Mouse (Mus musculus): ENCODE data around the gene Frmd4a. TPM values are rescaled to one million over a fixed set of nuclear protein-coding genes. Genes with fewer than 3 reads are reported as not detected.

Gene Frmd4a
- total and polyA plus RNA-seq, 2 experiments from 2014 or later, result 11.9 to 44.1 TPM

- ATAC-seq (ENCODE audit: insufficient read depth, low read depth), result no peak
- WGBS, result 58% methylated on average over 3 of the region's 3 CpGs
These were observed 574.1 kb downstream of the Frmd4a start for GRCm38 (mm10) chr2:4591647-4592046.

GRCm38 (mm10) chr2:4592666-4593065 is 575.1 kb downstream of the Frmd4a start:
- Histone ChIP-seq H3K4me3 (ENCODE audit: low read depth, low read length) (no peak overlapping the region), H3K9ac (replicated peaks; ENCODE audit: low read depth, low read length) (no peak overlapping the region), H3K4me2 (ENCODE audit: low read depth, low read length) (no peak overlapping the region), H3K4me1 (ENCODE audit: control insufficient read depth, insufficient read depth) (peaks cover 23% of the 10 kb centered on the region), H3K27ac (ENCODE audit: low read depth) (peak overlapping the region; percentile 46), H3K9me3 (replicated peaks; ENCODE audit: control insufficient read depth, low read length) (no peaks in the 10 kb centered on the region), H3K27me3 (ENCODE audit: control insufficient read depth, insufficient read depth, low read length) (no peaks in the 10 kb centered on the region), H3K36me3 (replicated peaks; ENCODE audit: control insufficient read depth, insufficient read depth, low read length) (peaks cover 86% of the 10 kb centered on the region)
- no peak for TF ChIP-seq EP300 (IDR thresholded peaks at IDR 0.05; ENCODE audit: low read depth)
- no peak for TF ChIP-seq CTCF (IDR thresholded peaks at IDR 0.05; ENCODE audit: low read depth)
- 0 out of 2 replicates have a peak, but pooled peaks have one; percentile 24 for ATAC-seq (ENCODE audit: insufficient read depth, low read depth)
- 64% methylated on average over 7 of the region's 7 CpGs for WGBS
- peak; percentile 48 for DNase-seq (ENCODE audit: low spot score)

More at GRCm38 (mm10) chr2:4591647-4592046, 574.1 kb downstream of the Frmd4a start:
- H3K4me1 ChIP-seq (ENCODE audit: control insufficient read depth, insufficient read depth), result peaks cover 25% of the 10 kb centered on the region
- DNase-seq (ENCODE audit: low spot score), result no peak
- peak overlapping the region; percentile 46 for H3K27ac ChIP-seq (ENCODE audit: low read depth)
- peaks cover 86% of the 10 kb centered on the region for H3K36me3 ChIP-seq (replicated peaks; ENCODE audit: control insufficient read depth, insufficient read depth, low read length)
- TF ChIP-seq CTCF (IDR thresholded peaks at IDR 0.05; ENCODE audit: low read depth) (no peak), EP300 (IDR thresholded peaks at IDR 0.05; ENCODE audit: low read depth) (no peak)
- no peaks in the 10 kb centered on the region for H3K27me3 ChIP-seq (ENCODE audit: control insufficient read depth, insufficient read depth, low read length)
- no peak overlapping the region for H3K4me3 ChIP-seq (ENCODE audit: low read depth, low read length)
- H3K9ac ChIP-seq (replicated peaks; ENCODE audit: low read depth, low read length), result no peak overlapping the region
- no peaks in the 10 kb centered on the region for H3K9me3 ChIP-seq (replicated peaks; ENCODE audit: control insufficient read depth, low read length)
- no peak overlapping the region for H3K4me2 ChIP-seq (ENCODE audit: low read depth, low read length)

GRCm38 (mm10) chr2:4593433-4593832 is 575.9 kb downstream of the Frmd4a start:
- Histone ChIP-seq H3K4me3 (ENCODE audit: low read depth, low read length) (no peak overlapping the region), H3K4me1 (ENCODE audit: control insufficient read depth, insufficient read depth) (peaks cover 23% of the 10 kb centered on the region), H3K27me3 (ENCODE audit: control insufficient read depth, insufficient read depth, low read length) (no peaks in the 10 kb centered on the region), H3K9me3 (replicated peaks; ENCODE audit: control insufficient read depth, low read length) (no peaks in the 10 kb centered on the region), H3K4me2 (ENCODE audit: low read depth, low read length) (no peak overlapping the region), H3K9ac (replicated peaks; ENCODE audit: low read depth, low read length) (no peak overlapping the region), H3K36me3 (replicated peaks; ENCODE audit: control insufficient read depth, insufficient read depth, low read length) (peaks cover 86% of the 10 kb centered on the region), H3K27ac (ENCODE audit: low read depth) (peak overlapping the region; percentile 46)
- 25% methylated on average over 9 of the region's 9 CpGs for WGBS
- peak; percentile 82 for ATAC-seq (ENCODE audit: insufficient read depth, low read depth)
- TF ChIP-seq CTCF (IDR thresholded peaks at IDR 0.05; ENCODE audit: low read depth) (no peak), EP300 (IDR thresholded peaks at IDR 0.05; ENCODE audit: low read depth) (no peak)
- peak; percentile 70 for DNase-seq (ENCODE audit: low spot score)

- H3K9me3 ChIP-seq (replicated peaks; ENCODE audit: control insufficient read depth, low read length), result no peaks in the 10 kb centered on the region
- H3K9ac ChIP-seq (replicated peaks; ENCODE audit: low read depth, low read length), result no peak overlapping the region
- peak overlapping the region; percentile 46; the same call in 1 of the 2 replicates for H3K27ac ChIP-seq (ENCODE audit: low read depth)
- peaks cover 84% of the 10 kb centered on the region for H3K36me3 ChIP-seq (replicated peaks; ENCODE audit: control insufficient read depth, insufficient read depth, low read length)
- no peak; the same call in 1 of the 2 replicates for ATAC-seq (ENCODE audit: insufficient read depth, low read depth)
- TF ChIP-seq CTCF (IDR thresholded peaks at IDR 0.05; ENCODE audit: low read depth) (no peak), EP300 (IDR thresholded peaks at IDR 0.05; ENCODE audit: low read depth) (no peak)
- H3K4me2 ChIP-seq (ENCODE audit: low read depth, low read length), result no peak overlapping the region
- WGBS, result 72% methylated on average over 3 of the region's 3 CpGs
- DNase-seq (ENCODE audit: low spot score), result no peak
- no peaks in the 10 kb centered on the region for H3K27me3 ChIP-seq (ENCODE audit: control insufficient read depth, insufficient read depth, low read length)
- H3K4me3 ChIP-seq (ENCODE audit: low read depth, low read length), result no peak overlapping the region
- peaks cover 23% of the 10 kb centered on the region for H3K4me1 ChIP-seq (ENCODE audit: control insufficient read depth, insufficient read depth)
These were observed 576.4 kb downstream of the Frmd4a start for GRCm38 (mm10) chr2:4593878-4594387.

GRCm38 (mm10) chr2:4596992-4597391 is 579.5 kb downstream of the Frmd4a start:
- Histone ChIP-seq H3K36me3 (replicated peaks; ENCODE audit: control insufficient read depth, insufficient read depth, low read length) (peaks cover 60% of the 10 kb centered on the region), H3K4me1 (ENCODE audit: control insufficient read depth, insufficient read depth) (peaks cover 34% of the 10 kb centered on the region)
- WGBS, result 87% methylated on average over 7 of the region's 7 CpGs

More at GRCm38 (mm10) chr2:4596992-4597391, 579.5 kb downstream of the Frmd4a start:
- TF ChIP-seq EP300 (IDR thresholded peaks at IDR 0.05; ENCODE audit: low read depth), result no peak
- no peak for TF ChIP-seq CTCF (IDR thresholded peaks at IDR 0.05; ENCODE audit: low read depth)
- Histone ChIP-seq H3K4me2 (ENCODE audit: low read depth, low read length) (no peak overlapping the region), H3K9me3 (replicated peaks; ENCODE audit: control insufficient read depth, low read length) (no peaks in the 10 kb centered on the region), H3K27me3 (ENCODE audit: control insufficient read depth, insufficient read depth, low read length) (no peaks in the 10 kb centered on the region), H3K4me3 (ENCODE audit: low read depth, low read length) (no peak overlapping the region), H3K9ac (replicated peaks; ENCODE audit: low read depth, low read length) (no peak overlapping the region), H3K27ac (ENCODE audit: low read depth) (no peak overlapping the region)
- no peak for ATAC-seq (ENCODE audit: insufficient read depth, low read depth)
- no peak for DNase-seq (ENCODE audit: low spot score)

All from heart, postnatal 0 days (tissue).